Mouse (Mus musculus) thymus, adult 2 months (tissue): ENCODE data around the gene Hydin. TPM values are rescaled to one million over a fixed set of nuclear protein-coding genes. Genes with fewer than 3 reads are reported as not detected.

Source experiments
- DNase-seq: peaks from one replicate; pipeline ENCODE4 v3.0.0; 2021
- H3K27ac ChIP-seq: fragments of 200-500 bp; 2 replicates; pipeline ENCODE4 v1.5.1; 2012; ENCODE audit warnings: low read length, control low read depth; ENCODE audit not compliant: control insufficient read depth, insufficient read depth
- H3K27me3 ChIP-seq: fragments of 200-500 bp; 2 replicates; pipeline ENCODE4 v1.6.1; 2012; ENCODE audit warnings: mild to moderate bottlenecking, low read length, moderate library complexity, mixed read lengths; ENCODE audit not compliant: control insufficient read depth, insufficient read depth
- H3K36me3 ChIP-seq: fragments of 200-500 bp; 2 replicates; pipeline ENCODE4 v1.6.1; 2012; ENCODE audit warnings: mild to moderate bottlenecking, low read length, moderate library complexity; ENCODE audit not compliant: control insufficient read depth, insufficient read depth
- H3K4me1 ChIP-seq: fragments of 200-500 bp; replicated peaks from 2 replicates; pipeline ENCODE4 v1.6.1; 2012; ENCODE audit warnings: low read length; ENCODE audit not compliant: control insufficient read depth, insufficient read depth
- H3K4me3 ChIP-seq: fragments of 200-500 bp; 2 replicates; pipeline ENCODE4 v1.5.1; 2012; ENCODE audit warnings: mild to moderate bottlenecking, low read length, control low read depth, moderate library complexity; ENCODE audit not compliant: control insufficient read depth, insufficient read depth
- CTCF ChIP-seq: fragments of 200-500 bp; IDR thresholded peaks from 2 replicates; pipeline ENCODE4 v1.5.1; 2012; ENCODE audit warnings: mild to moderate bottlenecking, control low read depth, low read length, moderate library complexity, borderline replicate concordance; ENCODE audit not compliant: control insufficient read depth, poor library complexity, insufficient read depth; ENCODE audit errors: extremely low read depth
- POLR2A ChIP-seq: fragments of 200-500 bp; IDR thresholded peaks from 2 replicates; pipeline ENCODE4 v1.6.1; 2012; ENCODE audit warnings: mild to moderate bottlenecking, low read length, control low read depth, moderate library complexity; ENCODE audit not compliant: control insufficient read depth, poor library complexity, insufficient read depth; ENCODE audit errors: extremely low read depth
- WGBS: fragments of 180-500 bp; shearing (Covaris S2); methylation state at CpG from one replicate; pipeline ENCODE4 v1.1.7; 2018; 5-methylcytosine and 5-hydroxymethylcytosine counted together
- polyA plus RNA-seq: library from polyadenylated mRNA; depleted of rRNA; stranded (reverse); fragments of >200 nt; gene quantifications from 2 replicates; pipeline ENCODE4 v1.2.3, GENCODE M21; 2012

Hydin gene
- polyA plus RNA-seq, 1 experiment: 0.19 TPM

DNA sequence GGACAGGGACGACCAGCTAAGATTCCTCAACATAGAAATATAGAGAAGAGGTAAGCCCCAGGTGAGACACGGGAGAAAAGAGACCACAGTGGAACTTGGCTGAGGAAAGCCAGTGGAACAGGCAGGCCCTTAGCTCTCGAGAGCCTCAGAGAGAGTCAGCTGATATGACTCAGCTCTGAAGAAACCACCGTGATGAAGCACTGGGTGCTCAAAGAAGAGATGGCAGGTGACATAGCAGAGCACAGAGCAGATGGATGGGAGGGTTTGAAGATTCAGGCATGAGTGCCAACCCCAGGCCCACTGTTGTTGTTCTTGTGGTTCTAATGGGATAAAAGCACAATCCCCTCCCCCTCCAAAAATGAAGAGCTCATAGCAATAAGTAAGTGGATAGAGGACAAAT lies 190.6 kb downstream of the Hydin start:
- no peak overlapping the region for H3K27ac ChIP-seq
- no peak for TF ChIP-seq POLR2A
- no peak for TF ChIP-seq CTCF

DNA sequence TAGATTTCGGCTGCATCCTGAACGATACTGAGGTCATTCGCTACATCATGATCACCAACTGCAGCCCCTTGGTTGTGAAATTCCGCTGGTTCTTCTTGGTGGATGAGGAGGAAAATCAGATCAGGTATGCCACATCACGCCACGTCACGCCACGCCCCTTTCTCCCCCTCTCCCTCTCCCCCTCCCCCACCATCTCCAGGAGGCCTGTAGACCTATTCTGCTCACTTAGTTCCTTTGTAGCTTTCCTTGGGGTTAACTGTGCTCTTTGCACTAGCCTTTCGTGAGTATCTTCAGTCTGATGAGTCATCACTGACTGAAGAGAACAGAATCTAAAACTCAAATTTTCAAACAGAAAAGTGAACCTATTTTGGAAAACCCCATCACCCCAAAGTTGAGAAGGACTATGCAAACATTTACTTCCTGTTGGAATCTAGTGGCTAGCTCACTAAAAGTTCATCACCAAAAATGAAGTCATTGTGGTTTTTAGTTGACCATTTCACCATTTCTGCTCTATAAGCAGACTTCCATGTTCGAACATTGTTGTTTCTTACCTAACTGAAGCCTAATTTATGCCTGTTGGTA lies 195.9 kb downstream of the Hydin start:
- no peak overlapping the region for H3K4me3 ChIP-seq
- no peaks in the 10 kb centered on the region for H3K36me3 ChIP-seq
- TF ChIP-seq CTCF (no peak), POLR2A (no peak)
- no peak overlapping the region for H3K27ac ChIP-seq
- 84% methylated on average over 10 of the region's 10 CpGs for WGBS
- DNase-seq: no peak
- no peaks in the 10 kb centered on the region for H3K4me1 ChIP-seq
- no peaks in the 10 kb centered on the region for H3K27me3 ChIP-seq

More for the DNA sequence above, 190.6 kb downstream of the Hydin start:
- H3K36me3 ChIP-seq: no peaks in the 10 kb centered on the region
- H3K4me3 ChIP-seq: no peak overlapping the region
- H3K27me3 ChIP-seq: no peaks in the 10 kb centered on the region
- no peaks in the 10 kb centered on the region for H3K4me1 ChIP-seq
- 77% methylated on average over 4 of the region's 4 CpGs for WGBS
- no peak for DNase-seq

DNA sequence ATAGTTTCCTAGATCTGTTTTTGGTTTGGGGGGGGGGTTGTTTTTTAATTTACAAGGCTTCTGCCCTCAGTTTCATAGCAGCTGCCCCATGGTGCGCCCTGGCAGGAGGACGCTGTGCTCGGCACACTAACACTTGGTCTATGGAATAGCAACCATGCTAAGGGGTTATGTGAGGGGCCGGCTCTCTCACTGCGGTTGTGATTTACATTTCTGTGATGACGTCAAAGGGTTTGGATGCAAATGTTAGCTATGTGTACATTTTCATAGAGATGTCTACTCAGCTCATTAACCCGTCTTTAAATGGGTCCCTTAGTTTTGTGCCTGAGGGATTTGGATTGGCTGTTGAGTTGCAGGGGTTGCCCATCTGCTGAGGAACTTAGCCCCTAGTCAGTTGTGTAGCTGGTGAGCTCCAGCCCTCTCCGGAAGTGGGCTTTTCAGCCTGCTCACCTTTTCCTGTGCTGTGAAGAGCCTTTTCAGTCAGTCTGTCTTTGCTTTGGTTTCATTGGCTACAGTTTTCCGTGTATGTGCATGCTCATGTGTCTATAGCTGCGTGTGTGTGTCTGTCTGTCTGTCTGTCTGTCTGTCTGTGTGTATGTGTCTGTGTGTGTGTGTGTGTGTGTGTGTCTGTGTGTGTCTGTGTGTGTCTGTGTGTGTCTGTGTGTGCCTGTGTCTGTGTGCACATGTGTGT lies 197.1 kb downstream of the Hydin start:
- TF ChIP-seq POLR2A (no peak), CTCF (no peak)
- H3K27me3 ChIP-seq: no peaks in the 10 kb centered on the region
- no peak for DNase-seq
- no peak overlapping the region for H3K27ac ChIP-seq
- no peaks in the 10 kb centered on the region for H3K4me1 ChIP-seq
- H3K4me3 ChIP-seq: no peak overlapping the region
- WGBS: 87% methylated on average over 10 of the region's 10 CpGs
- H3K36me3 ChIP-seq: no peaks in the 10 kb centered on the region

DNA sequence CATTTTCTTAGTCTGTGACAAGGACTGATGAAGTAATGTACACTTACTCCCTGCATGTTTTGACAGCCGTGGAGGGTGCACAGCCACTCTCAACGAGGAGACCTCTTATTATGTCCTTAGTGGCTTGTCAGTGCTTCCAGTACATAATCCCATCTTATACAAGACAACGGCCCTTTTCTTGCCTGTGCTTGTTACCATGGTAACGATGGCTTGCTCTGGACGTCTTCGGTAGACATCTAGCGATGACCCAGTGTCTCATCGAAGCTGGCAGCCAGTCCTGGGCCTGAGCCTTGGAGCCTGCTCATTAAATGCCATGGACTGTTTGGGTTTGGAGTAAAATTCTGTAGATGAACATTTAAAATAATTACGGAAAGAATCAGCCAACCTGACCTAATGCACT lies 198.8 kb downstream of the Hydin start:
- Histone ChIP-seq H3K4me3 (no peak overlapping the region), H3K36me3 (no peaks in the 10 kb centered on the region), H3K27me3 (no peaks in the 10 kb centered on the region), H3K4me1 (no peaks in the 10 kb centered on the region), H3K27ac (no peak overlapping the region)
- TF ChIP-seq CTCF: no peak
- DNase-seq: no peak
- WGBS: 89% methylated on average over 9 of the region's 9 CpGs

DNA sequence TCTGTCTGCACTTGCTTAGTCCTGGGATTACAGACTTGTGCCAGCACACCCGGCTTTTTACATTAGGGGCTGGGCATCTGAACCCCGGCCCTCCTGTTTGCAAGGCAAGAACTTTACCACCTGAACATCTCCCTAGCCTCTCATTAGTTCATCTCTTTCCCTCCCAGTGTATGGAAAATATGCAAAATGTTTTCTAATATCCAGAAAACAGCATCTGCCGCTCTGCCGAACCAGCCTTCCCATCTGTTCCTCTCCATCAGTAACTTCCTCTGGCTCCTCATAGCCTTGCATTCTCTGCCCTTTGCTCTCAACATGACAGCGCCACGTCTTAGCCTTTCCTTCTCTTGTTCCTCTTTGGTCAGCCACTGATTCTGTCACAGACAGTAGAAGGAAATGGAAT lies 210.5 kb downstream of the Hydin start:
- TF ChIP-seq CTCF (no peak), POLR2A (no peak)
- 76% methylated on average over 6 of the region's 6 CpGs for WGBS
- H3K27ac ChIP-seq: no peak overlapping the region
- no peaks in the 10 kb centered on the region for H3K27me3 ChIP-seq
- DNase-seq: no peak
- no peak overlapping the region for H3K4me3 ChIP-seq
- no peaks in the 10 kb centered on the region for H3K4me1 ChIP-seq
- H3K36me3 ChIP-seq: no peaks in the 10 kb centered on the region

DNA sequence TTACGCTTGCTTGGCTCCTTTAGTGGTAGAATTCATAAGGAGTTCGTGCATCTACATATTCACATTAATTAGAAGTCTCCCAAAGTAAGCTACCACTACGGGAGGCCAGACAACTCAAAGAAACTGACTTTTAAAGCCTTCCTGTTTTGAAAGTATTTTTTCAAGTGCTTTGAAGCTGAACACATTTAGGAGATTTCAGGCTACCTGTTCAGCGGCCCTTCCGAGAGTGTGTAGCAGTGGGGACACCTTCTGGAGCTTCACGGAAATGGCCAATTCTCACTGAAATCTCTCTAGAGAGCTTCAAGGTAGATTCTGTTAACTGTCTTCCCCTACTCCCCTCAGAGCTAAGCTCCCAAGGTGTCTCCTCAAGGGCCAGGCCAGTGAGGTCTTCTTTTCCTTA lies 211.8 kb downstream of the Hydin start:
- DNase-seq: no peak
- H3K27me3 ChIP-seq: no peaks in the 10 kb centered on the region
- TF ChIP-seq POLR2A (no peak), CTCF (no peak)
- H3K4me3 ChIP-seq: no peak overlapping the region
- no peaks in the 10 kb centered on the region for H3K36me3 ChIP-seq
- no peaks in the 10 kb centered on the region for H3K4me1 ChIP-seq
- H3K27ac ChIP-seq: no peak overlapping the region
- 36% methylated on average over 6 of the region's 6 CpGs for WGBS

DNA sequence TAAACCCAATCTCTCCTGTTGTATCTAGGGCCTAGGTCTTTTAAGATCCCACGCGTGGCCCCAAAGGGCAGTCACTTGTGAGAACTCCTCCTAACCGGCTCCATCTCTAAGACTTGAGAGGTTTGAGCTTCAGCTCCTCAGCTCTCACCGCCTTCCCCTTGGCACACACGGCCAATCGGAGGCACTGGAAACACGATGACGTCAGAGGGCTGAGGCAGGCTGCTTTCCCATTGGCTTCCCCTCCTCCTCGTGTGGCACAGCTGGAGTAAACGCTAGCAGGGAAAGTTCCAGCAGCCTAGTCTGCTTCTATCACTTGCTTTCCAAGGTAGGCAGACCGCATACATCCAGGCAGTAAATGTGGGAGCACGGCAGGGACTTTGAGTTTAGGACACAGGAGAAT lies 212.6 kb downstream of the Hydin start:
- DNase-seq: no peak
- no peaks in the 10 kb centered on the region for H3K4me1 ChIP-seq
- H3K27ac ChIP-seq: no peak overlapping the region
- H3K36me3 ChIP-seq: no peaks in the 10 kb centered on the region
- TF ChIP-seq CTCF (no peak), POLR2A (no peak)
- no peak overlapping the region for H3K4me3 ChIP-seq
- 61% methylated on average over 12 of the region's 12 CpGs for WGBS
- no peaks in the 10 kb centered on the region for H3K27me3 ChIP-seq
